Mouse (Mus musculus): ENCODE results near the gene Eif5. TPM values are rescaled to one million over a fixed set of nuclear protein-coding genes. Genes with fewer than 3 reads are reported as not detected.
A peak's percentile ranks its signal among the peaks of the same experiment; 100 is the strongest.

Eif5 gene
- total and polyA plus RNA-seq, 3 experiments: 201 to 330 (median 276) TPM

- H3K9me3 ChIP-seq (replicated peaks; ENCODE audit: insufficient read depth, low read length): no peaks in the 10 kb centered on the region
- TF ChIP-seq MAFK (IDR thresholded peaks at IDR 0.05; ENCODE audit: borderline replicate concordance, low read depth, low read length): no peak
- TF ChIP-seq BHLHE40 (IDR thresholded peaks at IDR 0.05; ENCODE audit: borderline replicate concordance, low read depth, low read length): no peak
- no peak for TF ChIP-seq ZKSCAN1 (IDR thresholded peaks at IDR 0.05; ENCODE audit: low read depth, low read length)
- TF ChIP-seq NRF1 (IDR thresholded peaks at IDR 0.05; ENCODE audit: insufficient read depth, low read depth, low read length, poor library complexity, severe bottlenecking): peak; percentile 35; the same call in 1 of the 2 replicates
- TF ChIP-seq GABPA (IDR thresholded peaks at IDR 0.05; ENCODE audit: low read depth, low read length): no peak
- no peak for TF ChIP-seq ELF1 (IDR thresholded peaks at IDR 0.05; ENCODE audit: low read depth, low read length)
- peak; percentile 36 for TF ChIP-seq MXI1 (IDR thresholded peaks at IDR 0.05; ENCODE audit: low read depth, low read length)
- TF ChIP-seq ZMIZ1 (IDR thresholded peaks at IDR 0.05; ENCODE audit: low read depth, low read length): peak; percentile 24; the same call in 1 of the 2 replicates
- no peak; the same call in 1 of the 2 replicates for TF ChIP-seq KAT2A (conservative IDR thresholded peaks at IDR 0.05; ENCODE audit: low read depth, low read length)
- TF ChIP-seq EP300 (IDR thresholded peaks at IDR 0.05; ENCODE audit: low read depth in 1 of 2, low read length in 2 of 2): 0 out of 4 replicates have a peak, but pooled peaks of 1 of the 2 experiments have one; percentile 7
- peak in 1 of 2 experiments; percentile 56; a peak in 1 of 4 replicates for TF ChIP-seq POLR2A (IDR thresholded peaks at IDR 0.05; ENCODE audit: control insufficient read depth in 1 of 2, insufficient read depth in 1 of 2, low read depth in 1 of 2, low read length in 2 of 2, poor library complexity in 1 of 2)
- no peak; the same call in 1 of the 2 replicates for TF ChIP-seq POLR2AphosphoS2 (IDR thresholded peaks at IDR 0.05; ENCODE audit: low read length)
- TF ChIP-seq CHD2 (IDR thresholded peaks at IDR 0.05; ENCODE audit: low read length): no peak
- TF ChIP-seq NELFE (IDR thresholded peaks at IDR 0.05; ENCODE audit: low read depth, low read length): no peak
- no peak for TF ChIP-seq ETS1 (IDR thresholded peaks at IDR 0.05; ENCODE audit: low read depth, low read length)
- peak; percentile 69 for TF ChIP-seq USF1 (IDR thresholded peaks at IDR 0.05; ENCODE audit: low read depth, low read length)
- TF ChIP-seq TCF12 (IDR thresholded peaks at IDR 0.05; ENCODE audit: low read depth, low read length): no peak
- TF ChIP-seq MYC (IDR thresholded peaks at IDR 0.05; ENCODE audit: low read depth, low read length): 0 out of 2 replicates have a peak, but pooled peaks have one; percentile 14
- peak; percentile 67 for TF ChIP-seq MAX (IDR thresholded peaks at IDR 0.05; ENCODE audit: low read length)
- H3K4me1 ChIP-seq (ENCODE audit: control insufficient read depth in 1 of 2, insufficient read depth in 2 of 2, low read length in 2 of 2): peaks cover 34 to 38% of the 10 kb centered on the region in 2 experiments
- no peaks in the 10 kb centered on the region for H3K27me3 ChIP-seq (ENCODE audit: control insufficient read depth in 1 of 2, insufficient read depth in 2 of 2, low read length in 2 of 2)
- H3K4me3 ChIP-seq (ENCODE audit: control insufficient read depth in 1 of 2, insufficient read depth in 1 of 2, low read depth in 2 of 2, low read length in 2 of 2): peak overlapping the region; percentile 71 to 90
- peak overlapping the region; percentile 99 for H3K9ac ChIP-seq (ENCODE audit: control insufficient read depth, low read depth, low read length, poor library complexity, severe bottlenecking)
- peak overlapping the region; percentile 81 for H3K27ac ChIP-seq (ENCODE audit: control insufficient read depth, low read depth, low read length)
- H3K36me3 ChIP-seq (ENCODE audit: control insufficient read depth in 1 of 2, insufficient read depth in 2 of 2, low read length in 2 of 2): peaks cover 39 to 56% of the 10 kb centered on the region in 2 experiments
- peak; percentile 64 for DNase-seq (ENCODE audit: low read depth, low spot score)
- peaks cover 33% of the 10 kb centered on the region for H3K79me2 ChIP-seq (ENCODE audit: control insufficient read depth, insufficient read depth, low read length, poor library complexity)
Measured at GRCm38 (mm10) chr12:111538292-111539040, 650 bp downstream of the Eif5 start.

DNA sequence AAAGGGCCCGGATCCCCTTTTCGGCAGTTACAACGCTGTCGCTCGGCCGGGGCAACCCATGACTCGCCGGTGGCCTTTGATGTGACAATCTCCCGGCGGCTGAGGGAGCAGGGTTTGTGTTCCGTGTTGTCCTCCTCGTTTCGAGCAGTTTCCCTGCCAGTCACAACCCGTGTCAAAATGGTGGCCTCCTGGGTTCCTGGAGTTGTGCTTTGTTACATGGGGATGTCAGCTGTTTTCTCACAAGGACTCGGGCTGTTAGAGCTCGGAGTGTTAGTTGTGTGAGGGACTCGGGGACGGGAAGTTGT, 1.2 kb downstream of the Eif5 start:
- Histone ChIP-seq H3K27ac (ENCODE audit: control insufficient read depth, low read depth, low read length) (peak overlapping the region; percentile 81), H3K27me3 (ENCODE audit: control insufficient read depth in 1 of 2, insufficient read depth in 2 of 2, low read length in 2 of 2) (no peaks in the 10 kb centered on the region), H3K9me3 (replicated peaks; ENCODE audit: insufficient read depth, low read length) (no peaks in the 10 kb centered on the region), H3K36me3 (ENCODE audit: control insufficient read depth in 1 of 2, insufficient read depth in 2 of 2, low read length in 2 of 2) (peaks cover 40 to 61% of the 10 kb centered on the region in 2 experiments), H3K79me2 (ENCODE audit: control insufficient read depth, insufficient read depth, low read length, poor library complexity) (peaks cover 33% of the 10 kb centered on the region), H3K4me3 (ENCODE audit: control insufficient read depth in 1 of 2, insufficient read depth in 1 of 2, low read depth in 2 of 2, low read length in 2 of 2) (peak overlapping the region; percentile 71 to 90), H3K4me1 (ENCODE audit: control insufficient read depth in 1 of 2, insufficient read depth in 2 of 2, low read length in 2 of 2) (peaks cover 34 to 38% of the 10 kb centered on the region in 2 experiments), H3K9ac (ENCODE audit: control insufficient read depth, low read depth, low read length, poor library complexity, severe bottlenecking) (peak overlapping the region; percentile 99)
- no peak for TF ChIP-seq CHD2 (IDR thresholded peaks at IDR 0.05; ENCODE audit: low read length)
- peak; percentile 54 for DNase-seq (ENCODE audit: low read depth, low spot score)
